Mouse (Mus musculus) c-Kit-negative CD71-positive TER-119-positive erythroid progenitor cells, embryonic 14.5 days (primary cell): ENCODE data around the gene Rftn1.

Experiments
- DNase-seq: peaks from one replicate; pipeline ENCODE4 v3.0.0-alpha.2; 2013; ENCODE audit warnings: low read depth, low spot score

Gene Rftn1

GRCm38 (mm10) chr17:50066822-50067713, 123.4 kb downstream of the Rftn1 start:
- no peak for DNase-seq

GRCm38 (mm10) chr17:50063832-50064627, 126.4 kb downstream of the Rftn1 start:
- DNase-seq: no peak

GRCm38 (mm10) chr17:50062649-50063048, 127.8 kb downstream of the Rftn1 start:
- no peak for DNase-seq

- DNase-seq: no peak
Observed at GRCm38 (mm10) chr17:50061446-50061845, 129.0 kb downstream of the Rftn1 start.

- DNase-seq: no peak
Observed at GRCm38 (mm10) chr17:50060220-50060619, 130.3 kb downstream of the Rftn1 start.

GRCm38 (mm10) chr17:50059417-50059816, 131.1 kb downstream of the Rftn1 start:
- DNase-seq: no peak

- DNase-seq: no peak
Observed at GRCm38 (mm10) chr17:50055154-50055756, 135.2 kb downstream of the Rftn1 start.

GRCm38 (mm10) chr17:50054586-50054985, 135.9 kb downstream of the Rftn1 start:
- DNase-seq: no peak

- DNase-seq: no peak
Observed at GRCm38 (mm10) chr17:50053961-50054360, 136.5 kb downstream of the Rftn1 start.

GRCm38 (mm10) chr17:50052741-50053468, 137.6 kb downstream of the Rftn1 start:
- no peak for DNase-seq

GRCm38 (mm10) chr17:50050456-50050855, 140.0 kb downstream of the Rftn1 start:
- no peak for DNase-seq

- no peak for DNase-seq
Observed at GRCm38 (mm10) chr17:50048209-50048608, 142.3 kb downstream of the Rftn1 start.

- DNase-seq: no peak
Observed at GRCm38 (mm10) chr17:50047182-50047581, 143.3 kb downstream of the Rftn1 start.

GRCm38 (mm10) chr17:50040727-50041410, 149.6 kb downstream of the Rftn1 start:
- no peak for DNase-seq

GRCm38 (mm10) chr17:50037882-50038665, 152.4 kb downstream of the Rftn1 start:
- DNase-seq: no peak

- DNase-seq: no peak
Observed at GRCm38 (mm10) chr17:50037416-50037815, 153.1 kb downstream of the Rftn1 start.

- DNase-seq: no peak
Observed at GRCm38 (mm10) chr17:50036751-50037385, 153.6 kb downstream of the Rftn1 start.

GRCm38 (mm10) chr17:50033698-50034097, 156.8 kb downstream of the Rftn1 start:
- DNase-seq: no peak
